Mouse (Mus musculus) lung, embryonic 15.5 days (tissue): ENCODE data around the gene Nsd2. TPM values are rescaled to one million over a fixed set of nuclear protein-coding genes. Genes with fewer than 3 reads are reported as not detected.
"Not testable (repeated sequence)": the region's sequence is repeated elsewhere in the genome, so short reads cannot be mapped to it uniquely, and the experiment has no call there.

Source experiments
- ATAC-seq: fragments of 200-750 bp; cut with Nextera tagmentation; 2 replicates; pipeline ENCODE4 v1.8.0; 2017; ENCODE audit warnings: moderate number of reproducible peaks, borderline replicate concordance; ENCODE audit not compliant: low FRiP score, low TSS enrichment; ENCODE audit errors: extremely low read depth
- H3K27ac ChIP-seq: fragments of 300-500 bp; sonication (generic); 2 replicates; pipeline ENCODE4 v1.5.1; 2015; ENCODE audit warnings: moderate library complexity, mild to moderate bottlenecking, inconsistent platforms
- H3K27me3 ChIP-seq: fragments of 300-500 bp; sonication (generic); 2 replicates; pipeline ENCODE4 v1.6.1; 2015; ENCODE audit warnings: inconsistent platforms
- H3K36me3 ChIP-seq: fragments of 300-500 bp; sonication (generic); 2 replicates; pipeline ENCODE4 v1.6.1; 2015; ENCODE audit warnings: inconsistent platforms
- H3K4me1 ChIP-seq: fragments of 300-500 bp; sonication (generic); 2 replicates; pipeline ENCODE4 v1.6.1; 2015; ENCODE audit warnings: inconsistent platforms
- H3K4me2 ChIP-seq: fragments of 300-500 bp; sonication (generic); 2 replicates; pipeline ENCODE4 v1.6.1; 2015; ENCODE audit warnings: inconsistent platforms, mild to moderate bottlenecking, moderate library complexity
- H3K4me3 ChIP-seq: fragments of 300-500 bp; sonication (generic); 2 replicates; pipeline ENCODE4 v1.5.1; 2015; ENCODE audit warnings: mild to moderate bottlenecking, inconsistent platforms
- H3K9ac ChIP-seq: fragments of 300-500 bp; sonication (generic); 2 replicates; pipeline ENCODE4 v1.6.1; 2015; ENCODE audit warnings: inconsistent platforms
- H3K9me3 ChIP-seq: fragments of 300-500 bp; sonication (generic); 2 replicates; pipeline ENCODE4 v1.6.1; 2016; ENCODE audit warnings: inconsistent platforms
- WGBS: fragments of 180-500 bp; shearing (Covaris S2); methylation state at CpG from one replicate; pipeline ENCODE4 v1.1.7; 2015; 5-methylcytosine and 5-hydroxymethylcytosine counted together
- polyA plus RNA-seq: library from polyadenylated mRNA; unstranded; fragments of >200 nt; fragmentation: Nextera tagmentation; extraction: Ambion mirVana; gene quantifications from 2 replicates; pipeline ENCODE4 v1.2.1, GENCODE M21; 2015

Nsd2 gene
- polyA plus RNA-seq, 1 experiment from 2014 or later = 55.5 TPM

DNA sequence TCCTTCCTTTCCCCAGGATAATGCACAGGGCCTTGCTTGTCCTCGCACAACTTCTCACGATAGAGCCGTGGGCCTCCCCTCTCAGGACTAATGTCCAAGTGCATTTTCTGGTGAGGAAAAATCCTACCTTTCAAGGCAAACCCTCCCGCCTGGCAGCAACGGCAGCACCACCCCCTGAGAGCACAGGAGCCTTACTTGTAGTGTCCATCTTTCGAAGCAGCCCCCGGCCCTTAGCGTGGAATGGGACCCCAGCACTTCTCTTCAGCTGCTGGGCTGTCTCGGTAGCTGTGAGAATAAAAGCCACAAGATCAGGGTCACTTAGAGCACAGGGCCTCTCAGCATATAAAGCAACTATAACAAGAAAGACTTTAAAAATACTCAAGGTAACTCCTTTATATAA, 82.7 kb downstream of the Nsd2 start:
- no peak for ATAC-seq
- Histone ChIP-seq H3K9ac (no peak overlapping the region), H3K9me3 (no peaks in the 10 kb centered on the region), H3K27ac (no peak overlapping the region), H3K27me3 (no peaks in the 10 kb centered on the region), H3K36me3 (peaks cover 47% of the 10 kb centered on the region), H3K4me2 (no peak overlapping the region), H3K4me3 (no peak overlapping the region), H3K4me1 (no peaks in the 10 kb centered on the region)
- 88% methylated on average over 9 of the region's 9 CpGs for WGBS

- not testable (repeated sequence) for H3K27ac ChIP-seq, ATAC-seq, H3K9me3 ChIP-seq, H3K9ac ChIP-seq, H3K4me3 ChIP-seq, H3K4me2 ChIP-seq, H3K4me1 ChIP-seq, H3K27me3 ChIP-seq
- H3K36me3 ChIP-seq = peaks cover 46% of the 10 kb centered on the region
Measured at GRCm38 (mm10) chr5:33915031-33915430, 94.5 kb downstream of the Nsd2 start.

GRCm38 (mm10) chr5:33916616-33917015, 96.1 kb downstream of the Nsd2 start:
- peaks cover 61% of the 10 kb centered on the region for H3K36me3 ChIP-seq
- H3K4me1 ChIP-seq, H3K9me3 ChIP-seq, ATAC-seq, H3K9ac ChIP-seq, H3K27me3 ChIP-seq, H3K27ac ChIP-seq, H3K4me3 ChIP-seq, H3K4me2 ChIP-seq: not testable (repeated sequence)
- WGBS = 91% methylated on average over 2 of the region's 2 CpGs

- WGBS = 87% methylated on average over 1 of the region's 1 CpGs
- Histone ChIP-seq H3K9me3 (no peaks in the 10 kb centered on the region), H3K9ac (no peak overlapping the region), H3K27me3 (no peaks in the 10 kb centered on the region), H3K4me1 (no peaks in the 10 kb centered on the region), H3K4me3 (no peak overlapping the region), H3K27ac (no peak overlapping the region), H3K36me3 (peaks cover 50% of the 10 kb centered on the region), H3K4me2 (no peak overlapping the region)
- no peak for ATAC-seq
Measured at GRCm38 (mm10) chr5:33919466-33919865, 98.9 kb downstream of the Nsd2 start.

DNA sequence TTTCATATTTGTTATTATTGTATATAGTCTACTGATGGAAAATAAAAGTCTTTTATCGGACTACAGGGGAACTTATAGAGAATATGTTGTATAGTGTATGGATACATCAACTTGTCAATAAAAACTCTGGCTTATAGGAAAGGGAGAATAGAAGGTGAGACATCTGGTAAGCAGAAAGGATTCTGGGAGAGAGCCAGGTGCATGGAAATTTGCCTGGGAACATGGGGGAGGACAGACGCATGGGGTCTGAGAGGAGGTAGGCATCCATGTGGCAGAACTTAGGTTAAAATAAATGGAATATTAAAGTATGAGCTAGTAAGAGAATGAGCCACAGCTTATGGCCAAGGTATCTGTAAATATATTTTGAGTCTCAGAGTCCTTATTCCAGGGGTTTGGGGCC, 99.5 kb downstream of the Nsd2 start:
- H3K9ac ChIP-seq = no peak overlapping the region

GRCm38 (mm10) chr5:33920924-33921323, 100.4 kb downstream of the Nsd2 start:
- H3K27ac ChIP-seq = no peak overlapping the region
- no peaks in the 10 kb centered on the region for H3K9me3 ChIP-seq
- H3K4me3 ChIP-seq = no peak overlapping the region
- no peak for ATAC-seq
- no peaks in the 10 kb centered on the region for H3K27me3 ChIP-seq
- WGBS = 69% methylated on average over 4 of the region's 4 CpGs
- peaks cover 42% of the 10 kb centered on the region for H3K36me3 ChIP-seq
- H3K9ac ChIP-seq = no peak overlapping the region
- no peak overlapping the region for H3K4me2 ChIP-seq
- no peaks in the 10 kb centered on the region for H3K4me1 ChIP-seq

More for the DNA sequence above, 99.5 kb downstream of the Nsd2 start:
- Histone ChIP-seq H3K4me2 (no peak overlapping the region), H3K9me3 (no peaks in the 10 kb centered on the region), H3K27ac (no peak overlapping the region), H3K4me3 (no peak overlapping the region), H3K4me1 (no peaks in the 10 kb centered on the region), H3K27me3 (no peaks in the 10 kb centered on the region), H3K36me3 (peaks cover 50% of the 10 kb centered on the region)
- no peak for ATAC-seq
- WGBS = 94% methylated on average over 2 of the region's 2 CpGs

DNA sequence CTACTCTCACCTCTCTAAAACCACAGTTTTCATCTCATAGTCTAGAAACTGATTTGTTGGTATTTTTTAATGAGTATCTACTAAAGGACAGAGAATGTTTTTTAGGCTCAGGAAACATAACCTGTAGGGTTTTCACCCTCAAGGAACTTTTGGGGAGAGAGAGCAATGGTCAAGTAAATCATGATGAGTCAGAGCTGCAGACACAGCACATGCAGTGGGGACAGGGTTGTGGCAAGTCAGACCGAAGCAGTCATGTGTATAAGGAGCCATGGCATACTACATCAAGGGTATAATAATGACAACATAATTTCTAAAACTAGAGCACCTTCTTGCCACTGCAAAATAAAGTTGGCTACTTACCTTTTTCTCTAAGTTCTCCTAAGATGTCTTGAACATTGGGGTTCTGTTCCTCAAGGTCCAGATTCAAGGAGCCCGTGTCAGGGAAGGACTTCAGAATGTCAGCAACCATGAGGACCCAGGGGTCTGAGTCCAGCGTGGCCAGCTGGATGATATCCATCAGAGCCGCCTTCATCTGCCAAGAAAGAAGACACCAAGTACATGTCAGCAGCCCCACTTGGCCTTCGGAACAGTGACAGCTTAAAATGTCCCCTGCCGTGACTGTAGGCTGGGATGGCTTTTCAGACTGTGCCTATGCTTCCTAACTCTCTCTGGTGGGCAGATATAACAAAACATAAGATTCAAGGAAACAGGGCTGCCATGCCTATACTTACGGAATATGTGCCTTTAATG, 101.1 kb downstream of the Nsd2 start:
- Histone ChIP-seq H3K9ac (no peak overlapping the region), H3K27ac (no peak overlapping the region), H3K4me2 (no peak overlapping the region), H3K4me3 (no peak overlapping the region), H3K36me3 (peaks cover 41% of the 10 kb centered on the region), H3K27me3 (no peaks in the 10 kb centered on the region), H3K9me3 (no peaks in the 10 kb centered on the region), H3K4me1 (no peaks in the 10 kb centered on the region)
- no peak for ATAC-seq
- WGBS = 71% methylated on average over 7 of the region's 7 CpGs

DNA sequence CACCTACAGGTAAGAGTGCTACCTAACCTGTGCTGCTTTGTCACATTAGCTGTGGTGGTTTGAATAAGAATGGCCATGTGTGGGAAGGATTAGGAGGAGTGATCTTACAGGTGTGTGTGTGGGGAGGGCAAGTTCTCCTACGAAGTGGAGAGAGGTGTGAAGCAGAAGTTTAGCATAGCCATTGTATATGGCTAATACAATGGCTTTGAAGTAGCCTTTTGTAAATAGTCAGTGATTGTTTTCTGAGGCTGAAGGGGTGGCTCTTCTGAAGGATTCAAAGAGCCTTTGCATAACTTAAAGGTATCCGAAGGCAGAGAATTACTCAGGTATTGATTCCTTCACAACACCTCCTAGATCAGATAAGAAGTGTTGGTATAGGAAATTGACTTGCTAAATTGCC, 102.0 kb downstream of the Nsd2 start:
- WGBS = 46% methylated on average over 2 of the region's 2 CpGs
- no peak overlapping the region for H3K4me3 ChIP-seq
- no peak for ATAC-seq
- no peak overlapping the region for H3K9ac ChIP-seq
- H3K4me1 ChIP-seq = no peaks in the 10 kb centered on the region
- H3K4me2 ChIP-seq = no peak overlapping the region
- peaks cover 42% of the 10 kb centered on the region for H3K36me3 ChIP-seq
- H3K27me3 ChIP-seq = no peaks in the 10 kb centered on the region
- no peaks in the 10 kb centered on the region for H3K9me3 ChIP-seq
- H3K27ac ChIP-seq = no peak overlapping the region

- Histone ChIP-seq H3K4me3 (no peak overlapping the region), H3K27ac (no peak overlapping the region), H3K9me3 (no peaks in the 10 kb centered on the region), H3K4me1 (no peaks in the 10 kb centered on the region), H3K36me3 (peaks cover 39% of the 10 kb centered on the region), H3K9ac (no peak overlapping the region), H3K27me3 (no peaks in the 10 kb centered on the region), H3K4me2 (no peak overlapping the region)
- no peak for ATAC-seq
Measured at GRCm38 (mm10) chr5:33926170-33926569, 105.6 kb downstream of the Nsd2 start.

- H3K4me1 ChIP-seq = peaks cover 26% of the 10 kb centered on the region
- H3K36me3 ChIP-seq = peaks cover 25% of the 10 kb centered on the region
- H3K9ac ChIP-seq = no peak overlapping the region
- H3K27ac ChIP-seq = no peak overlapping the region
- H3K27me3 ChIP-seq = no peaks in the 10 kb centered on the region
- 83% methylated on average over 2 of the region's 2 CpGs for WGBS
- H3K4me2 ChIP-seq = no peak overlapping the region
- H3K4me3 ChIP-seq = no peak overlapping the region
- ATAC-seq = no peak
- no peaks in the 10 kb centered on the region for H3K9me3 ChIP-seq
Measured at GRCm38 (mm10) chr5:33932413-33932812, 111.9 kb downstream of the Nsd2 start.

- peak overlapping the region; percentile 53; the same call in 1 of the 2 replicates for H3K4me2 ChIP-seq
- 74% methylated on average over 2 of the region's 2 CpGs for WGBS
- no peak overlapping the region for H3K27ac ChIP-seq
- no peaks in the 10 kb centered on the region for H3K27me3 ChIP-seq
- peaks cover 14% of the 10 kb centered on the region for H3K36me3 ChIP-seq
- ATAC-seq = no peak
- H3K4me1 ChIP-seq = peaks cover 29% of the 10 kb centered on the region
- no peak overlapping the region; the same call in 1 of the 2 replicates for H3K4me3 ChIP-seq
- no peaks in the 10 kb centered on the region for H3K9me3 ChIP-seq
- no peak overlapping the region for H3K9ac ChIP-seq
Measured at GRCm38 (mm10) chr5:33934081-33934480, 113.6 kb downstream of the Nsd2 start.

DNA sequence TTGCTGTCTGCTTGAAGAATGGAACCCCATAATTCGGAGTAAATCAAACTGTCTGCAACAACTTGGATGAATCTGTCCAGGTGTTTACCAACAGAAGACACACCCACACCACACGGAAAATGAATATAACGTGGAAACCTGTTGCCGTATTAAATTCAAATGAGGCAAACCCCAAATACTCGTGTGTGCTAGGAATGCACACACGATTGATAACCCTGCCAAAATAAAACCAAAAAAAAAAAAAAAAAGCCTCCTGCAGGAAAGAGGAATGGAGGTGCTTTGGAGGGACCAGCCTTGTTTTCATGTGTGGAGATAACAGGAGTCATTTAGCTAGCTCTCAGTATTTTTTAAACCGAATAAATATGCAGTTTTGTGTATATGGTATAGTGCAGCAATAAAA, 114.4 kb downstream of the Nsd2 start:
- Histone ChIP-seq H3K27ac (no peak overlapping the region), H3K4me3 (peak overlapping the region; percentile 97), H3K36me3 (peaks cover 7% of the 10 kb centered on the region), H3K9me3 (no peaks in the 10 kb centered on the region), H3K4me2 (peak overlapping the region; percentile 53), H3K9ac (0 out of 2 replicates have a peak overlapping the region, but pooled peaks have one; percentile 8), H3K27me3 (no peaks in the 10 kb centered on the region), H3K4me1 (peaks cover 29% of the 10 kb centered on the region)
- ATAC-seq = no peak
- WGBS = 68% methylated on average over 7 of the region's 7 CpGs
